Mouse (Mus musculus): Measurements from ENCODE around the gene Vti1a.
A peak's percentile ranks its signal among the peaks of the same experiment; 100 is the strongest.

The Vti1a gene

DNA sequence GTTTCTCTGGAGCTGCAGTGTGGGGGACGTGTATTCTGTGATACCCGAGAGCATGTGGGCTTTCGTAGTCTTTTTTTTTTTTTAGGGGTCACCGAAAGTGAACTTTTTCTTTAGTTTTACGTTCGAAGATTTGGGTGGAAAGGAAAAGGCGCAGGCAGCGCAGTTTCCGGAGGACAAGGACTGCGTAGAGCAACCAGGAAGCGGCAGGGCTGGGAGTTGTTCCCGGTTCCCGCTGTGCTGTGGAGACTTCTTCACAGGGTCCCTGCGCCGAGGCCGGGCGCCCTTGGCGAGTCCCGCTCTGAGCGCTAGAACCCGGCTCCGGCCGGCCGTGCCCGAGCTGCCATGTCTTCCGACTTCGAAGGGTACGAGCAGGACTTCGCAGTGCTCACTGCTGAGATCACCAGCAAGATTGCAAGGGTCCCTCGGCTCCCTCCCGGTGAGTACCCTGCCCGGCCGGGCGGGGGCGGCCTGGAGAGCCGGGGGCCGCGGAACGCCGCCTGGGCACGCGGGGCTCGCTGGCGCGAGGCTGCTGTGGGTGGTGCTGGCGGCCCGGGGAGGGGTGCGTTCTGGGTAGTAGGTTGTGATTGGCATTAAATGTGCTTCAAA lies at the start of gene Vti1a:
Vti1a (plus strand) TSS at position 187 of the 606 bp plus-strand sequence.
- peak; percentile 90 to 91 for DNase-seq (ENCODE audit: low spot score in 2 of 2)

DNA sequence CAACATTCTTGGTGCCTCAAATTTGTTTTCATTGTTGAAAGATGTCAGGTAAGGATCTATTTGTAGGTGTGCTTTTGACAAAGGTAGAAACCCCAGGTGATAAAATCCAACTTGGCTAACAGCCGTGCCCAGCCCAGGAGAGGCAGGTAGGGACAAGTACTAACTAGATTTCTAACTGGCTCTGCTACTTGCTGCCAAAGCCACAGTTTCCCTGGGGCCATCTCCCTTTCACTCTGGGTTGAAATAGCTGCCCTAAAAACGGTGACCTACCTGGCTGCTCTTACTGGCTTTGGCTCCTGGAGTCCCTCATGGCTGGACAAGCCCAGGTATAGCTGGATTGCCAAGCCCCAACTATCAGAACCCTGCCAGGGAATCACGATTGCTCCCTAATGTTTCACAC lies 49.3 kb upstream of the Vti1a start:
- no peak for DNase-seq (ENCODE audit: low spot score in 2 of 2)

DNA sequence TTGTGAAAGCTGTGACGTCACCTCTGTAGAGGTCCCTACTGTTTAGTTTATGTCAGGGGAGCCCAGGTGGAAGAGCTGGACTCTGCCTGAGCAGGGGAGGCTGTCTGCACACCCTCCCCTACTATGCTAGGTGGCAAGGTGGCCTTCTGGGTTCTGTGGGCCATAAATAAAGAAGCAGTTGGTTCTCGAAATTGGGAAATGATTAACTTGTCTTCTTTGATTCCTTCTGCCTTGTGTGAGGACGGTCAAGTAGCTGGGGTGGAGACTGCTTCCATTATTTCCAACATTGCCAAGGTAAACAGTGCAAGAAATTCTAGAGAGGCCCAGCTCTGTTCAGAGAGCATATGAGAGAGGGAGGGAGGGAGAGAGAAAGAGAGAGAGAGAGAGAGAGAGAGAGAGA lies 47.9 kb upstream of the Vti1a start:
- DNase-seq (ENCODE audit: low spot score in 2 of 2) = no peak

DNA sequence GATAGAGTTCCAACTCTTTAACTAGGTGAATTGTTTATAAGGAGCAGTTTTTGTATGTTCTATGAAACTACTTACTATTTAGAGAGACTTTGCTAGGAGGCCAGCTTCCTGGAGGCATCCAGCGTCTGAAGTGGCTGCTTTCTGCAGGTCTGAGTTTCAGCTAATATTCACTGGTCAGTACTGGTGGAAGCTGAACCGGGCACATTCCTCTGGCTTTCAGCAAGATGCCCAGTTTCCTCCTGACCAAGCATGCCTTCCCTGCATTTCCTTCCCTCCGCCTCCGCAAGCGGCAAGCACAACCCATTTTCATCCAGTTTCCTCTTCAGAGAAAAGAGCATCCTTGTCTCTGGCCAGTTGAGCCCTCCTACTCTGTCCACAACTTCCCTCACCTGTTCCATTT lies 47.0 kb upstream of the Vti1a start:
- no peak for DNase-seq (ENCODE audit: low spot score in 2 of 2)

DNA sequence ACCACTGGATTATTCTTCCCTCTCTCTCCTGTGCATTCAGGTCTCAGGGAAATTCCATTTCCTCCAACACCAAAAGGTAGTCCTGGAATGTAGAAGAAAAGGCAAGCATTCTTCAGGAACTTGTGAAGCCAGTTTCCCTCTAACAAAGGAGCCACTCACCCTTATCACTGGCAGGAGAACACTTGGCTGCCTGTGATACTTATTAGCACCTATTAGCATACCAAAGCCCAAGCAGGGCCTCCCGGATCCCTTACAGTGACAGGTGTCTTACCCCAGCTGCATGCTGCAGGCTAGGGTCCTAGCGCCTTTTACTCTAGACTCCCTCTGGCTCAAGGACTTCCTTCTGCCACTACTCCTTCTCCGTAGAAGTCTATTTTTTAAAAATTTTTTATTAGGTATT lies 44.6 kb upstream of the Vti1a start:
- no peak for DNase-seq (ENCODE audit: low spot score in 2 of 2)

DNA sequence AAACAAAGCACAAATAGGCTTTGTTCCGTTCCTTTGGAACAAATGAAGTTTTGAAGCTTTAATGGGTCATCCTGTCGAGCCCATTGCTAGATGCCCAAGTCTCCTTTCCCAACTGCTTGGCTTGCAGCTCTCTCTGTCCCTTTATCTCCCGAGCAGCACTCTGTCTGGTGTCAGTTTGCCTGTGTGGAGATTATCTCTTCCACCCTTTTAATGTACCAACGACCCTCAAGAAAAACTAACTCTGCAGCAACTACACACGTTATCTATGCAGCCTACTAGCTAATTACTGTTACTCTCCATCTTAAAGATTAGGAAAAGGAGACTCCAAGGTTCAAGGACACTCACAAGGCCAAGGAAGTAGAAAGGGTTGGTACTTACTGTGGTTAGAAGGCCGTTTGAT lies 42.8 kb upstream of the Vti1a start:
- DNase-seq (ENCODE audit: low spot score in 2 of 2) = no peak

DNA sequence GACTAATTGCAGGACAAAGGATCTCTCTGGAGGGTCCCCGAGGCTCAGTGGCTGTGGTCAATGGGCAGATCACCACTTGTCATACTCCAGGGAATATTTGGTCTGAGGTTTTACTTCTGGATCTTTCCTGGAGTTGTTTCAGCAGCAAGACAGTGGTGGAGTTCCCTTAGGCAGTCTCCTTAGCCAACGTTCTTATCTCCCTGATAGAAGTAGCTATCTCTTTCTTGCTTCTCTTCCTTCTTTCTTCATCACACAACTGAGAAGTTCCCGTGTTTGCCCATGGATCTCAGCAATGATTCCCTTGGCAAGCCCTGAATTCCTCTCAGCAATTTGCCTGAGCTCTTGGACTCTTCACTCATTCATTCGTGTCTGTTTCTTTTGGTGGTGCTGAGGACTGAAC lies 40.0 kb upstream of the Vti1a start:
- no peak for DNase-seq (ENCODE audit: low spot score in 2 of 2)

DNA sequence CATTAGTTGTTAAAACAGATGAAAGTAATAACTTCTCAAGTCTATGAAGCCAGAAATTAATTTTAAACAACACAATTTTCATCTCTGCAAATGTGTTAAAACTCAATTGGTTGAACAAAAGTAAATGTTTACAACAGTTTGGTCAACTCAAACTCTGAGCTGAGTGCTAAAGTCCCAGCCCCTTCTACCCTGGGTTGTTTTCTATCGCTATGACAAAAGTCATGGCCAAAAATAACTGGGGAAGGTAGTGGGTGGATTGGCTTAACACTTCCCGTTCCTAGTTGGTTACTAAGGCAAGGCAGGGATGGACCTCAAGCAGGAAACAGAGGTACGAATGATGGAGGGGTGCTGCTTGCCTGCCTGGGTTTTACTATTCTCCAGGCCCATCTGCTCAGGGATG lies 39.3 kb upstream of the Vti1a start:
- no peak for DNase-seq (ENCODE audit: low spot score in 2 of 2)

DNA sequence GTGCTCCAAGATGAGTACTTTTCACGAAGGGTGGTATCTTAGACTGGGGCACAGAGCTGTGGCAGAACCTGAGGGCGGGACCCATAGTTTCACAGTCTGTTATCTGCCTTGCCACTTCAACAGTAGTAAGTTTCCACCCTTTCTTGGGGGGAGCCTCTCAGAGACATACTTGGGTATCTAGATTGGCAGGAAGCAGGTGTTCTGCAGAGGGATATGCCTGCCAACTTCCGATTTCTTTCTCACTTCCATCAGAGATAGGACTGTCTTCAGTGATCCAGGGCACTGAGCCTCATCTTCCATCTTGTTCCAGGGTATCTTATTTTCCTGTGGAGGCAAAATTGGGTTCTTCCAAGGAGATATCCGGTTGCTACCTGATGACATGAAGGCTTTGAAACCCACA lies 32.0 kb upstream of the Vti1a start:
- no peak for DNase-seq (ENCODE audit: low spot score in 2 of 2)

DNA sequence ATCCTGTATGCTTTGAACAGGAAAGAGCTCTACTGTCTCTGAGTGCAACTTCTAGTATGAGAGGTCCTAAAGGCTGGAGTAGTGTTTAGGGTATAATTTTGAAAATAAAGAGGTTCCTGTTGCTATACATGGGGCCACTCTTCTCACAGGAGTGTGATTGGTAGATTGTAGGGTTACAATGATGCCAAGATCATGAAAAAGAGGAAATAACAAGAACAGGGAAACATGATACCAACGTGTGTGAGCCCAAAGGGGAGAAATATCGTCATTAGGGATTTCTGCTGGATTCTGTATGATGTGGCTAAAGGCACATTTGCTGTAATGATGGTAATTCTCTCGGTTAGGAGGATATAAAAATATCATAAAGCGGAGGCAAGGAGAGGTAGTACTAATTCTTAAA lies 30.1 kb upstream of the Vti1a start:
- DNase-seq (ENCODE audit: low spot score in 2 of 2) = no peak

DNA sequence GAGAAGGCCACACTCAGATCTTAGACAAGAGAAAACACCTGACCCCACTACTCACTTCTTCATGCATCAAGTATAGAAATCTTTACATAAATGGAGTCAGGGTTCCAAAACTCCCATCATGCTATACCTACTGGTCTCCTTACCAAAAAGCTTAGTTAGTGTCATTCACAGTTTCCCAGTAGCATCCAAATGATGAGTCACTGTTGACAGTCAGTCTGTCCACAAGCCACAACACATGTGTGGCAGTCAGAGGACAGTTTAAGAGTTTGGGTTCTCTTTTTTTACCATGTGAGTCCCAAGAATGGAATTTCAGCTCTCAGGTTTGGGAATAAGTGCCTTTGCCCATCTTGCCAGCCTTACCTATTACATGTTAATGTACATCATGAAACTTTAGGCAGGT lies 27.1 kb upstream of the Vti1a start:
- DNase-seq (ENCODE audit: low spot score in 2 of 2) = no peak

DNA sequence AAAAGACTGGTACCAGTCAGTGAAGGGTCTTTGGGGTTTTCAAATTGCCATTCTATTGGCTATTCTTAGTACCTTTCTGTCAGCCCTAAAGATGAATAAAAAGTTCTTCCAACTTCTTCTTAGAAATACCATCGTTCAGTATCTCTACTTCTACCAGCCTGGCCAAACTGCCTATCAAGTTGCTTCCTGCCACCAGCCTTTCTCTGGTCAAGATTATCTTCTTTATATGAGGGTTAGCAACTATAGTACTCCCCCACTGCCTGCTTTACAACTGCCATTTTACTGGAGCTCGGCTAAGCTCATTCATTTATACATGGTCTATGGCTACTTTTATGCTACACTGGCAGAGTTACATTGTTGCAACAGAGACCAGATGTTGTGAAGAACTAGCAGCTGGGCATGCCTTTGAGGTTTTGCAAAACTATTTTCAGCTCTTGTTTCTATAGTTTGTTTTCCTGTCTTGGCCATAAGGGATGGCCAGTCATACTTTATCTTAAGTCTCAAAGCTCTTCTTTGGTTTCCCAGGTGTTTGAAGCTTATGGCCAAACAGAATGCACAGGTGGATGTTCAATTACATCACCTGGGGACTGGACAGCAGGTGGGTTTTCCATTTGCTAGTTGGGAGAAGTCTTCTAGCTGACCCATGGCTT lies 25.3 kb upstream of the Vti1a start:
- DNase-seq (ENCODE audit: low spot score in 2 of 2) = no peak

DNA sequence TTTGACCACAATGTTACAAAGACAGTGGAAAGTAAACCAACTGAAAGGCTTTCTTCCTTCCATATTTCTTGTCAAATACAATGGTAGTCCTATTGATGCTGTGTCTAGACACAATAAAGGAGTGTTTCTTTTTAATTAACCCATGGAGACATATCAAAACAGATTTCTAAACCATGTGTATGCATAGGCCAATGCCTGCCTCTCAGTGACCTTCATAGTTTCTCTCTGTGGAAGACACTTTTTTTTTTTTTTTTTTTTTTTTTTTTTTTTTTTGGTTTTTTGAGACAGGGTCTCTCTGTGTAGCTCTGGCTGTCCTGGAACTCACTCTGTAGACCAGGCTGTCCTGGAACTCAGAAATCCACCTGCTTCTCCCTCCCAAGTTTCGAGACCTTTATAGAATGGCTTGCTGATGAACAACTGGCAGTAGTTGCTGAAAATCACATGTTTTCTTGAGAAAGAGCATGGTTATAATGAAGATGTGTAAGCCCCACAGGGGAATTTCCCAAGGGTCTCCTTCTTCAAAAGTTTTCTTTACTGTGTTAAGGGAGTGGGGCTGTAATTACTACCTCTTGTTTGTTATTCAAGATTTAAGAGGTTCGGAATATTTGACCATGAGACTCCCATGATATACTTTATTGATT lies 23.8 kb upstream of the Vti1a start:
- no peak for DNase-seq (ENCODE audit: low spot score in 2 of 2)

DNA sequence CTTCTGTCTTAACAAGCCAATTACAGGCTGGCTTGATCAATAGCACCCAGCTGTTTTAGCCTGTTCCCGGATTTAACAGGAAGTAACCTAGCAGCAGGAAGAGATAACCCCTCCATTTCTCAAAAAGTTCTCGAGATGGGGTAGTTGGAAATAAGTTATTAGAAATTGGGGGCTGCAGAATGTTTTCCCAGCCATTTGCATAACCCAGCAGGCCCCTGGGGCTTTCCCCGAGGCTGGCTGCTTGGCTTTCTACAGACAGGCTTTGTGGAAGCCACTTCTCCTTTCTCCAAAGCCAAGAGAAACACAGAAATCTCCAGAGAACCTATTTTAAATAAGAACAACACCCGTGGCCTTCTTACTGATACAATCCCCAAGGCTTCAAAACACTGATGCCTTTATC lies 22.9 kb upstream of the Vti1a start:
- no peak for DNase-seq (ENCODE audit: low spot score in 2 of 2)

DNA sequence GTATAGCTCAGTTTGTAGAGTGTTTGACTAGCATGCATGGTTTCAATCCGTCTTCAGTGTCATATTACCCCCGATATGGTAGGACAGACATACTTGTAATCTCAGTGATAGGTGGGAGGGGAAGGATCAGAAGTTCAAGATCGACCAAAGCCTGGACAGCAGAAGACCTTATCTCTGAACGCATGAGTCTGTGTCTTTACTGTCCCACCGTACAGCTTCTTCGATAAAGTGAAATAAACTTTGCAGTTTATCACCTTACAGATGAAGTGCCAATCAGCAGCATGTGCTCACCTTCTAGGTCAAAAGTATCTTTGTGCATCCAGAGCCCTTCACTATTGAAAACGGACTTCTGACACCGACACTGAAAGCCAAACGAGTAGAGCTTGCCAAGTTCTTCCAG lies 21.0 kb upstream of the Vti1a start:
- no peak for DNase-seq (ENCODE audit: low spot score in 2 of 2)

DNA sequence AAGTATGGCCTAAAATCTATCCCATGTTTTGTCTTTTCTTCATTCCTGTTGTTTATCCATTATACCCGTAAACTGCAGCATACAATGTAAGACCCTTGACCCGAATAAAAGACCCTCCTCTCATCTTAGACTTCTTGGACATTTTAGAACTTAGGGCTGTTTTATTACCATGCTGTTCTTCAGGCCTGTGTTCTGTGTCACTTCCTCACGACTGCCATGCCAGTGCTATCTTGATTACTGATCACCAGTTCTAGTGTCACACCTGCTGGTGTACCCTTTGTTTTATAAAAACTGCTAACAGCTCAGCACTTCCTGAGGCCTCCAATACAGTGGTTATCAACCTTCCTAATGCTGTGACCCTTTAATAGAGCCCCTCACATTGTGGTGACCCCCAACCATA lies 20.5 kb upstream of the Vti1a start:
- DNase-seq (ENCODE audit: low spot score in 2 of 2) = no peak

DNA sequence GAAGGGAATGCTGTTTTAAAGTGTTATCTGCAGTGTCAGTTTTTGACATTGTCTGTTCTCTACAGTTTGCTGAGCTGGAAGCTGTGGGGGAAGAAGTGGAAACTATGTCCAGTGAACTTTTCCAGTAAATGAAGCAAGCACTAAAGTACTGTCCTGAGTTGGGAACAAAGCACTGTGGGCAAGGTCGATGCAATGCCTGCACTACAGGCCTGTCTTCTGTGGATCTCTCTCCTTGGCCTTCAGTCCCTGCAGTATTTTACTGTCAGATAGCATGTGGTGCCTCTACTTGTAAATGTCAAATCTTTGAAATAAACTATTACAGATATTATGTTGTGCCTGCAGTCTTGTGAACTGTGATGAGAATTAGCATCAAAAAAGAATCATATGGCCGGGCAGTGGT lies 19.8 kb upstream of the Vti1a start:
- no peak for DNase-seq (ENCODE audit: low spot score in 2 of 2)

DNA sequence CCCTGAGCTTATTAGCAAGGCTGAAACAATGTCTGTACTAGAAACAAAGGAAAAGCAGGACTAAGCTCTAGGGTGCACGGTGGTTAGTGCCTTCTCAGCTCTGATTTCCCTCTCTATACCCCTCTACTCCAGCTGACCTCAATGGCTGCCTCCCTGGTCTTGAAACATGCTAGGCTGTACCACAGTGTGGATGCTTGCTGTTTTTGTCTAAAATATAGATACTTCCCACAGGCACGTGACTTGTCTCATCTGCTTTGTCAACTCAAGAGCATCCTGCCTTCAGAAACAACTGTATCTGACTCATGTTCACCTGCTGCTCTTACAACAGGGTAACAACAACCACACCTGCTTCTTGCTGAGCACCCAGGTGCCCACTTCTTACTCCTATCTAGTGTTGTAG lies 18.6 kb upstream of the Vti1a start:
- no peak for DNase-seq (ENCODE audit: low spot score in 2 of 2)

DNA sequence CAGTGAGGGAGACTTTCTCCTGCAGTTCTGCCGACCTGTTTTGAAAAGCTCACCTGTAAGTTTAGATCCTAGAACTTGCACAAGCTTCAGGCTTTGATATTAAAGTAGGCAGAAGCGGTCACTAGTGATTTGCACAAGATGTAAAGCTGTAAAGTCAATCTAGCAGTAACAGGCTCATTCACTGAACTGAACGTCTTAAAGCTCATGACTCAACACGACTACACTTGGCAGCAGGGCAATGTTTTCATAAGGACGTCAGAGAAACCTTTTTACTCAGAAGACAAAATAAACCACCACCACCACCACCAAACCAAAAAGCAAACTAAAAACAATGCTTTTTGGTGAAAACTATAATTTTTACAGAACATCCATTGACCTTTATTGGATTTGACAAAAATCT lies 18.1 kb upstream of the Vti1a start:
- DNase-seq (ENCODE audit: low spot score in 2 of 2) = no peak

DNA sequence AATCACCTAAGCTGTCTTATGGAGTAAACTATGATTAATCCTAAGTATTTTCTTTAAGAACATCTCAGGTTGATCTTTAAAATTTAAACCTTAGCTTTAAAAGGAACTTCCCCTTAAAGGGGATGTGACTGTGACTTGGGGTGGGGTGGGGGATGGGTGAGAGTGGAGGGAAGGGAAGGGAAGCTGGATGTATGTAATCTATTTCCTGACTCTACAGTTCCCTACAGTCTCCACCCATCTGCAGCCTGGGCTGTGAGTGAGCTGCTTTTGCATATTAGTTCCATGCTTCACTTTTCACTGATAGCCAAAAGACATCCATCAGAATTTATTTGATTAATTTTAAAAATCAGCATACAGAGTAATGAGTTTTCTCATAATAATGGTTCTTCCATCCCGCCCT lies 16.7 kb upstream of the Vti1a start:
- DNase-seq (ENCODE audit: low spot score in 2 of 2) = no peak

DNA sequence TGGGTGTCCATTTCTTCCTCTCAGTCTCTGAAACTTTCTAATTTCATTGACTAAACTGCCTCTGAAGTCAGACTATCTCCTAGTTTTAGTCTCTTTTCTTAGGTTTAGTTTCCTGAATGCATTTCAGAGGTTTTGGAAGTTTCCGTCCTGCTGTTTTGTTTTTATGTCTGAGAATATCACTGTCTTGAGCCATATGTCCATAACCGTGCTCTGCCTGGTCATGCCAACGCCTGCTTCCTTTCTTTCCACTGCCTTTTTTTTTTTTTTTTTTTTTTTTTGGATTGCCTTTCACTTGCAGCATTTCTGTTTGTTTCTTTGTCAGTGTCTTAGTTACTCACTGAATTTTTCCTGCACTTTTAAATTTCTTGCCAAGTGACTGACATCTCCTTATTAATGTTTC lies 15.6 kb upstream of the Vti1a start:
- no peak for DNase-seq (ENCODE audit: low spot score in 2 of 2)

DNA sequence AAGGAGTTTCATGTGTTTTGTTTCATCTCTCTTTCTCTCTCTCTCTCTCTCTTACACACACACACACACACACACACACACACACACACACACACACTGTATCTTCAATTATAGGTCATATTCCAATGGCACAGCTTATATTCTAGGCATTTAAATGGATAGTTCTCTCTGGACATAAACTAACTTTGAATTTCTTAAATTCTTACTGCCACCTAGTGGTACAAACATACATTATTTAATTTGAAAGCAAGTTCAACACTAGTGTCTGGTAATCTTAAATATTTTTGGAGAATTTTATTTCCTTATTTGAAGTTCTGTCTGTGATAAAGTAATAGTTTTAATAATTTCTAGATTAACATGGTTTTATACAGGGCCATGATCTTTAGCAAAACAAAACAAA lies 11.1 kb upstream of the Vti1a start:
- DNase-seq (ENCODE audit: low spot score in 2 of 2) = no peak

DNA sequence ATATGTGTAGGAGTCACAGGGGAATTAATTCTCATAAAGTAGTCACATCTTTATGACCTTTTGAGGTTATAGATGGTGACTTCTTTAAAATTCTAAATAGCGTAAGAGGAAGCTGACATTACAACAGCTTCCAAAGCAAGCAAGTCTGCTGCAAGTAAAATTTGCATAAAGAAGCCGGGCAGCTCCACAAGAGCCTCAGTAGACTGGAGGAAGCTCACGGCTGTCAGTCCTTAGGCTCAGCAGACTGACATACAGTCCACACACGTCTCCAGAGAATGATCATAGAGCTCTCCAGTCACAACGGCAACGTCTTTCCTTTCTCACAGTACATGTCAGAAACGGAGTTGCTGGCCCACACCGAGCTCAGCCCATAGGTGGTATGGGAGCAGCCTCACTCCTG lies 4.2 kb upstream of the Vti1a start:
- DNase-seq (ENCODE audit: low spot score in 2 of 2) = no peak

DNA sequence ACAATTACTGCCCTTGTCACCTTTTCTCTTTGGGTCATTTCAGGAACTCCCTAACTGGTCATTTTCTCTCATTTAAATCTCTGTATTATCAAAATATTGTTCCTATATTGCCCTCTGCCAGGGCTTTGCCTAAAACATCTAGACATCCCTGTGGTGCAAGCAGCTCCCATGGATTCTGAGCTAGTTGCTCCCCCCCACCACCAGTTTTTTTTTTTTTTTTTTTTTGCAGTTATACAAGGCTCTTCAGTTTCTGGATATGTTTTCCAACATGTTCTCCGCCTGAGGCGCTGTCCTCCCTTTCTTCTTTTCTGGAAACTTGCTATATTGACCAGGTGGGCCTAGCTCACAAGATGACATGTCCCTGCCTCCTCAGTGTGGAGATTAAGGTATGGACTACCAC lies 2.4 kb upstream of the Vti1a start:
- no peak for DNase-seq (ENCODE audit: low spot score in 2 of 2)
